12 mouse cellular contexts compared by ENCODE assay signal in genomic region chr11:118168714-118169113, GRCm38 (mm10).
"Had no signal": no experiment of that assay in that cellular context is flagged by ENCODE, and none has a peak within 500 bp of the region (broad histone marks: within the 10 kb centered on the region; RNA-seq: fewer than 3 reads in every experiment).

No protein-coding gene starts in this region.

- H3K27me3 ChIP-seq: liver, embryonic 13.5 days; lung, embryonic 15.5 days; midbrain, embryonic 12.5 days; stomach, embryonic 15.5 days had no signal

- H3K27ac ChIP-seq: liver, embryonic 13.5 days; lung, embryonic 15.5 days; midbrain, embryonic 12.5 days; stomach, embryonic 15.5 days had no signal

- H3K4me3 ChIP-seq: liver, embryonic 13.5 days; lung, embryonic 15.5 days; midbrain, embryonic 12.5 days; stomach, embryonic 15.5 days had no signal

- H3K9me3 ChIP-seq: liver, embryonic 13.5 days; lung, embryonic 15.5 days; midbrain, embryonic 12.5 days; stomach, embryonic 15.5 days had no signal

- H3K4me2 ChIP-seq: liver, embryonic 13.5 days; lung, embryonic 15.5 days; midbrain, embryonic 12.5 days; stomach, embryonic 15.5 days had no signal

- ATAC-seq: liver, postnatal 0 days; midbrain, embryonic 16.5 days had no signal

- H3K9ac ChIP-seq: liver, embryonic 13.5 days; liver, postnatal 0 days; lung, embryonic 15.5 days; midbrain, embryonic 12.5 days; stomach, embryonic 15.5 days had no signal

- H3K4me1 ChIP-seq: liver, embryonic 13.5 days; lung, embryonic 15.5 days; midbrain, embryonic 12.5 days had no signal

- DNase-seq: kidney, postnatal 25 days; layer of hippocampus, adult 9-11 months; liver, embryonic 13.5 days; liver, postnatal 0 days; lung, postnatal 14 days; right cerebral cortex, postnatal 14 days; thymus, adult 2 months; thymus, postnatal 25 days had no signal
